Mouse (Mus musculus) kidney, postnatal 10 days (tissue): ENCODE data around the gene Gm14744.
"Not testable (repeated sequence)": the region's sequence is repeated elsewhere in the genome, so short reads cannot be mapped to it uniquely, and the experiment has no call there.

Experiments used
- DNase-seq: peaks from one replicate; pipeline ENCODE4 v3.0.0; 2021; ENCODE audit warnings: mixed read lengths

The Gm14744 gene

DNA sequence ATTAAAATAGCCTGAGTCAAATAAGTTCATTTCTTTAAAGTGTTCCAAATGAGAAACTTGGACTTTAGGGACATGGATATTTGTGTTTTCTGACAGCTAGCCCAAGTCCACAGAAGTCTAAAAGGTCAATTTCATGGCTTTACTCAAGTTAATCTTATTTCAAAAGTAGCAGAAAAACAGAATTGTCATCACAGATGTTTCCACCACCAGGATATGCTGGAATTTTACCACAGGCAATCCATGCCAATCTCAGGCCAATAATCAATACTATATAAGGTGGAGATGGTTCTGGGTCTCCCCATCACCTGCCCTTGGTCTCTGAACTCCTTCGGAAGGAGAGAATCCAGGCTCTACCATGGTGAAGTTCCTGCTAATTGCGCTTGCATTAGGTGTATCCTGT lies at the start of gene Gm14744:
TSS of gene Gm14744 (plus strand) at position 301 of the 400 bp plus-strand sequence.
- not testable (repeated sequence) for DNase-seq

DNA sequence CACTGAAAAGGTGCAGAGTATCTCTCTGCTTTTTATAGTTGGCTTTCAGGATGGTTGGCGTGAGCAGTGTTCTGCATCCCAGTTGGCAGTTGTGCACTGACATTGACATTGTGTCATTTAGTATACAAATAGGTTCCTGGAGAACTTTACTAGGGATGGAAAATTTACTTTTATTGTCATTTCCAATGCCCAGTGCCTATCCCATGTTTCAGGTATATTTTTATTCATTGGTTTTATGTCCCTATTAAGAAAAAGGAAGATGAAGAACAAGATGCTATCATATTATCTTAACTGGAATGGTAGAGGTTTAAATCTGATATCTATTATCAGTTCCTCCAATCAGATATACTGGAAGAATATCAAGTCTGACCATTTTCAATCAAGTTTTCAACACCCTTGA lies 11.0 kb upstream of the Gm14744 start, which contains the start of gene Pbsn:
TSS of gene Pbsn (minus strand) at position 101 of the 400 bp plus-strand sequence.
- DNase-seq: no peak

DNA sequence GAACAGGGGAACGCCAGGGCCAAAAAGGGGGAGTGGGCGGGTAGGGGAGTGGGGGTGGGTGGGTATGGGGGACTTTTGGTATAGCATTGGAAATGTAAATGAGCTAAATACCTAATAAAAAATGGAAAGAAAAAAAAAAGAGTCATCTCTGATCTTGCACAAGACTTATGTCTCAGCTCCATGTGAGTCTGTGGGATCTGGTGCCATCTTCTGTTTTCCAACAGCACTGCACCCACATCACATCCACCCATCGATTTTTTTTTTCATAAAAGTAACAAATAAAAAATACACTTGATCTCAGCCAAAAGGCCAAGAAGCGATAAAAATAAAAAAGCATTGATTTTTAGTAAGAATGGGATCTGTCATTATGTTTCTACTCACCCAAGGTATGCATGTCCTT lies 15.5 kb downstream of the Gm14744 start:
- peak; percentile 15 for DNase-seq
